Mouse (Mus musculus) CD8-positive naive resting alpha-beta T cell, adult 57 days (primary cell): Measurements from ENCODE around the gene Vps4b. TPM values are rescaled to one million over a fixed set of nuclear protein-coding genes. Genes with fewer than 3 reads are reported as not detected.

ENCODE experiments used
- total RNA-seq: library from RNA; stranded (reverse); gene quantifications from one replicate; pipeline ENCODE4 v1.2.4, GENCODE M21; 2023

Vps4b gene
- 119 TPM for total RNA-seq

DNA sequence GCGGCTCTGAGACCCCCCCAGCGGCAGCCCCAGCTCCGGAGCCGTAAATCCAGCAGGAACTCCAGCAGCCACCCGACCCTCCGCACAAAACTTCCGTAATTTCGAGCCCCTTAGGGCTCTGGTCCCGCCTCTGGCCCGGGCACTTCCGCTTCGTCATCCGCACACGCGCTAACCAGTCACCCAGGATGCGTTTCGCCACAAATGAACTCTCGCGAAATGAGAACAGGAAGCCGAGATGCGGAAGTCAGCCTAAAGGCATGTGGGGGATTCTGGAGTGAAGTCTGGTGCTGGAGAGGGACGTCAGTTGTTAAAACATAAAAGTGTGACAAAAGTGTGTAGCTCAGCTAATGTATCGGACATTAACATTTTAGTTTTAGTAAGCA is at the start of gene Vps4b:
Gene Vps4b (minus strand): TSS at position 187 of the 383 bp plus-strand sequence.

DNA sequence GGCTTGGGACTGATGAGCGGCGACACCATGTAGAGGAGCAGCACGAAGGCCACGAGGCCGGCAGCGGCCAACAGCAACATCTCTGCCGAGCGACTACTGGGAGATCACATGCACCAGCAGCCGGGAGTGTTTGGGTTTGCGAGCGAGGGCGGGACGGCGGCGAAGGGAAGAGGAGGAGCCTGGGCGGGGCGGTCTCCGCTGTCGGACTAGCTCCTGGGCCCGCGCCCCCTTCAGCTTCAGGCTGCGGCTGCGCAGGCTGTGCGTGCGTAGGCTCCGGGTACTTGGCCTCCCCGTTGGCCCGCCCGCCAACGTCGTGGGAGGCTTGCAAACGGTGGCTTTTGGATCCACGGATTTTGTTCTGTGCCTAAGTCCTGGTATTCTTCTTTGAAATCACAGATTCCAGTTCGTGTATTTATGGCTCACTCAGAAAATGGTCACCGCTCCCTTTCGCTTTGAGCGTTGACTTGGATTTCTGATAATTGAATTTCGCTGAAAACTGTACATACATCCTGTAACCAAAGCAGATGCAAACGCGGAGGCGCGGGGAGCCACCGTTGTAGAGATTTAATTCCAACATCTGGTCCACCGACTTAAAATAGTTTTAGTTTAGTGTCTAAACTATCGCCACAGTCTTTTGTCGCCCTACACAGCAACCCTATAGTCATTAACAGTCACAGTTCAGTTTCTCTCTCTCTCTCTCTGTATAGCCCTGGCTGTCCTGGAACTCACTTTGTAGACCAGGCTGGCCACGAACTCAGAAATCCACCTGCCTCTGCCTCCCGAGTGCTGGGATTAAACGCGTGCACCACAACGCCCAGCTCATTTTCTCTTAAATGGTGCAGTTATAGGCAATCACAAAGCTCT is 36.7 kb downstream of the Vps4b start, which contains the start of gene Kdsr:
Gene Kdsr (minus strand): TSS at position 156 of the 864 bp plus-strand sequence.

Other genes with a start within 250 kb of the Vps4b start
- gene Bcl2, start 82.5 kb downstream of the Vps4b start, total RNA-seq, result 114 TPM
- gene Kdsr, start 37.0 kb downstream of the Vps4b start, total RNA-seq, result 32.2 TPM
- not detected for gene Serpinb5, start 64.4 kb upstream of the Vps4b start, total RNA-seq
- gene Serpinb12, start 137.7 kb upstream of the Vps4b start, total RNA-seq, result not detected
- not detected for gene Serpinb13, start 184.3 kb upstream of the Vps4b start, total RNA-seq